Mouse (Mus musculus) CH12.LX (cell line): Measurements from ENCODE around the gene Hoxb8. TPM values are rescaled to one million over a fixed set of nuclear protein-coding genes. Genes with fewer than 3 reads are reported as not detected.

ENCODE experiments used
- DNase-seq: peaks from one replicate; pipeline ENCODE4 v3.0.0-alpha.2; 2013; ENCODE audit errors: extremely low read depth
- H3K27ac ChIP-seq: 2 replicates; pipeline ENCODE4 v1.5.1; 2012; ENCODE audit warnings: low read depth, mild to moderate bottlenecking, control low read depth, moderate library complexity; ENCODE audit not compliant: insufficient read depth
- H3K27me3 ChIP-seq: replicated peaks from 2 replicates; pipeline ENCODE3; 2012; ENCODE audit warnings: inconsistent platforms
- H3K36me3 ChIP-seq, 2 experiments: replicated peaks in 1 of 2; 2 replicates each; pipeline versions ENCODE3 to v1.6.1; 2012; ENCODE audit warnings: inconsistent platforms in 1 of 2, low read length in 1 of 2, mild to moderate bottlenecking in 1 of 2, mixed read lengths in 1 of 2, moderate library complexity in 1 of 2; ENCODE audit not compliant: control insufficient read depth in 1 of 2, insufficient read depth in 1 of 2
- H3K4me1 ChIP-seq, 2 experiments: 2 replicates each; pipeline ENCODE4 v1.6.1; 2012; ENCODE audit warnings: inconsistent platforms in 1 of 2, moderate library complexity in 1 of 2; ENCODE audit not compliant: insufficient read depth in 2 of 2, control insufficient read depth in 1 of 2
- H3K4me2 ChIP-seq: 2 replicates; pipeline ENCODE4 v1.6.1; 2012; ENCODE audit warnings: low read depth, mild to moderate bottlenecking, control low read depth; ENCODE audit not compliant: poor library complexity, insufficient read depth, severe bottlenecking
- H3K4me3 ChIP-seq, 3 experiments: fragments of 150-350 bp in 1 of 3; sonication (generic) in 1 of 3; replicated peaks in 1 of 3; 2 replicates each; pipeline versions ENCODE3 to v1.5.1; 2011 to 2012; ENCODE audit warnings: low read depth in 2 of 3, low read length in 2 of 3, mild to moderate bottlenecking in 2 of 3, moderate library complexity in 2 of 3, control low read depth in 1 of 3, improper control_type of control experiment in 1 of 3, inconsistent platforms in 1 of 3, mixed read lengths in 1 of 3; ENCODE audit not compliant: poor library complexity in 1 of 3
- H3K79me2 ChIP-seq: replicated peaks from 2 replicates; pipeline ENCODE4 v1.6.1; 2012; ENCODE audit warnings: mild to moderate bottlenecking, moderate library complexity; ENCODE audit not compliant: control insufficient read depth, poor library complexity, insufficient read depth, severe bottlenecking; ENCODE audit errors: extremely low read depth
- H3K9ac ChIP-seq: 2 replicates; pipeline ENCODE4 v1.6.1; 2012; ENCODE audit warnings: low read depth, mild to moderate bottlenecking, control low read depth, moderate library complexity; ENCODE audit not compliant: insufficient read depth
- H3K9me3 ChIP-seq: replicated peaks from 2 replicates; pipeline ENCODE3; 2012; ENCODE audit warnings: low read length, inconsistent platforms, mixed read lengths
- CHD1 ChIP-seq: IDR thresholded peaks from 2 replicates; pipeline ENCODE4 v1.6.1; 2012; ENCODE audit warnings: low read depth, low read length, improper control_type of control experiment, inconsistent platforms
- CTCF ChIP-seq, 2 experiments: IDR thresholded peaks in 1 of 2; conservative IDR thresholded peaks in 1 of 2; 2 replicates each; pipeline ENCODE4 v1.5.1; 2011 to 2012; ENCODE audit warnings: low read depth in 2 of 2, low read length in 2 of 2, improper control_type of control experiment in 1 of 2, inconsistent platforms in 1 of 2, mild to moderate bottlenecking in 1 of 2, moderate library complexity in 1 of 2
- ELF1 ChIP-seq: IDR thresholded peaks from 2 replicates; pipeline ENCODE4 v1.6.1; 2014; ENCODE audit warnings: low read depth, mild to moderate bottlenecking, inconsistent platforms, low read length, improper control_type of control experiment
- EP300 ChIP-seq: IDR thresholded peaks from 2 replicates; pipeline ENCODE4 v1.6.1; 2011; ENCODE audit warnings: low read length, improper control_type of control experiment
- ETS1 ChIP-seq: conservative IDR thresholded peaks from 2 replicates; pipeline ENCODE4 v1.6.1; 2012; ENCODE audit warnings: low read depth, mild to moderate bottlenecking, inconsistent platforms, low read length, improper control_type of control experiment, moderate library complexity
- HCFC1 ChIP-seq: IDR thresholded peaks from 2 replicates; pipeline ENCODE4 v1.6.1; 2012; ENCODE audit warnings: low read depth, mild to moderate bottlenecking, inconsistent platforms, low read length, improper control_type of control experiment
- IRF4 ChIP-seq: IDR thresholded peaks from 2 replicates; pipeline ENCODE4 v1.6.1; 2014; ENCODE audit warnings: low read depth, mild to moderate bottlenecking, inconsistent platforms, low read length, improper control_type of control experiment
- JUN ChIP-seq: IDR thresholded peaks from 2 replicates; pipeline ENCODE4 v1.6.1; 2011; ENCODE audit warnings: low read depth, mild to moderate bottlenecking, low read length, improper control_type of control experiment, moderate library complexity; ENCODE audit not compliant: insufficient read depth
- JUND ChIP-seq: conservative IDR thresholded peaks from 2 replicates; pipeline ENCODE4 v1.6.1; 2011; ENCODE audit warnings: low read depth, low read length, improper control_type of control experiment
- MAFK ChIP-seq: IDR thresholded peaks from 2 replicates; pipeline ENCODE4 v1.6.1; 2011; ENCODE audit warnings: low read length, improper control_type of control experiment; ENCODE audit not compliant: insufficient replicate concordance
- MAX ChIP-seq: IDR thresholded peaks from 2 replicates; pipeline ENCODE4 v1.6.1; 2011; ENCODE audit warnings: low read length, improper control_type of control experiment
- MYC ChIP-seq: IDR thresholded peaks from 2 replicates; pipeline ENCODE4 v1.6.1; 2011; ENCODE audit warnings: low read depth, mild to moderate bottlenecking, improper control_type of control experiment, low read length
- NELFE ChIP-seq: IDR thresholded peaks from 2 replicates; pipeline ENCODE4 v1.6.1; 2011; ENCODE audit warnings: low read depth, low read length, improper control_type of control experiment
- PAX5 ChIP-seq: IDR thresholded peaks from 2 replicates; pipeline ENCODE4 v1.6.1; 2012; ENCODE audit warnings: low read length, inconsistent platforms, mixed read lengths
- POLR2A ChIP-seq: IDR thresholded peaks from 2 replicates; pipeline ENCODE4 v1.6.1; 2011; ENCODE audit warnings: low read depth, mild to moderate bottlenecking, improper control_type of control experiment, low read length
- RAD21 ChIP-seq: IDR thresholded peaks from 2 replicates; pipeline ENCODE4 v1.6.1; 2011; ENCODE audit warnings: low read depth, mild to moderate bottlenecking, low read length, improper control_type of control experiment, moderate library complexity
- RCOR1 ChIP-seq: conservative IDR thresholded peaks from 2 replicates; pipeline ENCODE4 v1.6.1; 2012; ENCODE audit warnings: low read depth, mild to moderate bottlenecking, inconsistent platforms, low read length, improper control_type of control experiment
- SMC3 ChIP-seq: IDR thresholded peaks from 2 replicates; pipeline ENCODE4 v1.6.1; 2011; ENCODE audit warnings: low read depth, low read length, improper control_type of control experiment
- TBP ChIP-seq: conservative IDR thresholded peaks from 2 replicates; pipeline ENCODE4 v1.6.1; 2011; ENCODE audit warnings: low read depth, low read length, improper control_type of control experiment
- UBTF ChIP-seq: IDR thresholded peaks from 2 replicates; pipeline ENCODE4 v1.6.1; 2012; ENCODE audit warnings: low read depth, mild to moderate bottlenecking, inconsistent platforms, low read length, improper control_type of control experiment, moderate library complexity
- USF1 ChIP-seq: IDR thresholded peaks from 2 replicates; pipeline ENCODE4 v1.6.1; 2014; ENCODE audit warnings: low read depth, mild to moderate bottlenecking, inconsistent platforms, low read length, improper control_type of control experiment
- ZKSCAN1 ChIP-seq: IDR thresholded peaks from 2 replicates; pipeline ENCODE4 v1.6.1; 2012; ENCODE audit warnings: low read depth, inconsistent platforms, low read length, improper control_type of control experiment, borderline replicate concordance
- ZNF384 ChIP-seq: IDR thresholded peaks from 2 replicates; pipeline ENCODE4 v1.6.1; 2012; ENCODE audit warnings: low read depth, low read length, improper control_type of control experiment, inconsistent platforms
- dilution Hi-C: fragments of 300-500 bp; cut with MboI; formaldehyde crosslinking; loops from 2 replicates; pipeline ENCODE4 v1.14.3; 2020; ENCODE audit warnings: low sequenced_read_pairs; ENCODE audit not compliant: extremely low pct_unique_long_range_greater_than_20kb, extremely low pct_ligation_motif_present
- in situ Hi-C: fragments of 300-500 bp; cut with MboI; formaldehyde crosslinking; loops from 3 replicates; pipeline ENCODE4 v1.14.3; 2019; ENCODE audit warnings: low sequenced_read_pairs, low pct_ligation_motif_present, low pct_unique_long_range_greater_than_20kb, mixed read lengths
- polyA plus RNA-seq: library from polyadenylated mRNA; unstranded; fragments of >175 nt; gene quantifications from 2 replicates; pipeline ENCODE4 v1.2.1, GENCODE M21; 2012; ENCODE audit warnings: low read depth; ENCODE audit not compliant: insufficient read length
- total RNA-seq, 2 experiments: library from RNA; depleted of rRNA; stranded (reverse); fragments of 300-350 nt in 1 of 2; fragments of >200 nt in 1 of 2; gene quantifications; 2 replicates each; pipeline ENCODE4 v1.2.3; 2012 to 2014

Hoxb8 gene
- total and polyA plus RNA-seq, 3 experiments, result not detected

DNA sequence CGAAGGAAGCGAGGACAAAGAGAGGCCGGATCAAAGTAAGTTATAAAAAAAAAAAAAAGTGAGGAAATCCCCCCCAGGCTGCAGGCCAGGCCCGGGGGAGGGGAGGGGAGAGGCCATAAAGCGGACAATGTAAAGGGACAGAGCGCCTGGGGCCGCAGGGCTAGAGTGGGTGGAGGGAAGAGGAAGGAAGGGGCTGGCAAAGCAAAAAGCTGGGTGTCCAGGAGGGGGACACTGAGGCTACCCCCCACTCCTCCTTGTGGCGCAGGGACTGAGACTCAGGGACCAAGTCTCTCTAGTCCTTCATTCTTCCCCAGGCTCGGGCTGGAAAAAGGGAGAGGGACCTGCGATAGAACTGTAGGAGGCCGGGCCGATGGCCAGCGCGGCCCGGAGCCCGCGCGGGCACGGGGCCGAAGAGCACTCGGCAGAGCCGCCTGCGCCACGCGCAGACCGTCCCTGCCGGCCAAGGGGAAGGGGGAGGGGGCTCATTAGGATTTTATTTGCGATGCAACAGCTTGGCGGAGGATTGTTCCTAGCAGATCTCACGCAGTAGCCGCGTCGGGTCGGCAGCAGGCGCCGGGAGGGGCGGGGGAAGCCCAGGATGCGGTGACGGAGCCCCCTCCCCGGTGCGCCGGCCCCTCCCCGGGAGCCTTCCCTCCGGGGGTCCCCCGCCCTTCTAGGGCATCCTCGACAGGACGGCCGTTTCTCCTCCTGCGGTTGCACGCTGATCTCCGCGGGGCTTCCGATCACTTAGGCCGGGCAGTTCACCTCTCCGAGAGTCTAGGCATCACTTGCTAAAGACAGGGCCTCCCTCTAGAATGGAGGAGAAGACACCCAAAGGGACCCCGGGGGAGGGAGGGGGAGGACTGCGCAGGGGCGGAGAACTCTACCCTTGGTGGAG lies 9.4 kb upstream of the Hoxb8 start:
- peaks cover 14% of the 10 kb centered on the region for H3K9me3 ChIP-seq
- no peak overlapping the region for H3K27ac ChIP-seq
- in situ Hi-C loops (no loop called here), dilution Hi-C loops (no loop called here)
- DNase-seq, result no peak
- H3K36me3 ChIP-seq, result no peaks in the 10 kb centered on the region
- H3K4me3 ChIP-seq, result no peak overlapping the region
- H3K79me2 ChIP-seq, result no peaks in the 10 kb centered on the region
- no peak overlapping the region for H3K9ac ChIP-seq
- TF ChIP-seq RCOR1, result no peak
- TF ChIP-seq ZNF384, result no peak
- TF ChIP-seq SMC3, result no peak
- TF ChIP-seq CHD1, result no peak
- TF ChIP-seq, all 38 proteins: peak for 0
- peaks cover 98% of the 10 kb centered on the region for H3K27me3 ChIP-seq
- no peak overlapping the region for H3K4me2 ChIP-seq
- peaks cover 0 to 5% of the 10 kb centered on the region in 2 experiments; a peak in 1 of 4 replicates for H3K4me1 ChIP-seq

- no peak for DNase-seq
- in situ Hi-C loops (no loop called here), dilution Hi-C loops (no loop called here)
- Histone ChIP-seq H3K27ac (no peak overlapping the region), H3K9me3 (peaks cover 14% of the 10 kb centered on the region), H3K36me3 (no peaks in the 10 kb centered on the region), H3K9ac (no peak overlapping the region), H3K4me3 (no peak overlapping the region), H3K27me3 (peaks cover 95% of the 10 kb centered on the region), H3K4me2 (no peak overlapping the region), H3K4me1 (peaks cover 0 to 5% of the 10 kb centered on the region in 2 experiments; a peak in 1 of 4 replicates), H3K79me2 (no peaks in the 10 kb centered on the region)
- no peak for TF ChIP-seq MAX
- no peak for TF ChIP-seq RCOR1
- TF ChIP-seq ETS1, result no peak
- no peak for TF ChIP-seq EP300
Measured at GRCm38 (mm10) chr11:96274428-96274827, 7.3 kb upstream of the Hoxb8 start.

GRCm38 (mm10) chr11:96275896-96276295 lies 5.8 kb upstream of the Hoxb8 start:
- no peaks in the 10 kb centered on the region for H3K4me1 ChIP-seq
- TF ChIP-seq CHD1 (no peak), CTCF (conservative IDR thresholded peaks at IDR 0.05 in 1 of 2, IDR thresholded peaks at IDR 0.05 in 1 of 2; ENCODE audit: low read depth in 2 of 2, low read length in 2 of 2) (no peak), JUND (no peak), NELFE (no peak), PAX5 (no peak), ELF1 (no peak), RAD21 (no peak), UBTF (no peak), MAX (no peak), IRF4 (no peak), USF1 (no peak), MAFK (no peak), POLR2A (no peak), EP300 (no peak), ETS1 (no peak), MYC (no peak), HCFC1 (no peak), JUN (no peak), TBP (no peak), ZKSCAN1 (no peak)
- peaks cover 94% of the 10 kb centered on the region for H3K27me3 ChIP-seq

More at GRCm38 (mm10) chr11:96275896-96276295, 5.8 kb upstream of the Hoxb8 start:
- Histone ChIP-seq H3K9ac (no peak overlapping the region), H3K79me2 (no peaks in the 10 kb centered on the region), H3K36me3 (no peaks in the 10 kb centered on the region), H3K9me3 (peaks cover 13% of the 10 kb centered on the region), H3K27ac (no peak overlapping the region), H3K4me3 (no peak overlapping the region), H3K4me2 (no peak overlapping the region)
- dilution Hi-C loops (no loop called here), in situ Hi-C loops (no loop called here)
- DNase-seq, result no peak
